Mouse (Mus musculus) CH12F3 (cell line): ENCODE results near the gene Fgf14.
"Not testable (repeated sequence)": the region's sequence is repeated elsewhere in the genome, so short reads cannot be mapped to it uniquely, and the experiment has no call there.

Source experiments
- in situ Hi-C: fragments of 300-500 bp; cut with MboI; formaldehyde crosslinking; loops from 2 replicates; pipeline ENCODE4 v1.14.3; 2020; ENCODE audit warnings: low sequenced_read_pairs

Gene Fgf14

GRCm38 (mm10) chr14:124195806-124196205 lies 481.1 kb downstream of the Fgf14 start:
- in situ Hi-C loops: no loop called here

- in situ Hi-C loops: no loop called here
Measured at GRCm38 (mm10) chr14:124195331-124195730, 481.6 kb downstream of the Fgf14 start.

GRCm38 (mm10) chr14:124192815-124193142 lies 484.1 kb downstream of the Fgf14 start:
- in situ Hi-C loops: no loop called here

- in situ Hi-C loops: no loop called here
Measured at GRCm38 (mm10) chr14:124191913-124192814, 484.8 kb downstream of the Fgf14 start.

- in situ Hi-C loops: no loop called here
Measured at GRCm38 (mm10) chr14:124180265-124180664, 496.7 kb downstream of the Fgf14 start.

GRCm38 (mm10) chr14:124174111-124174510 lies 502.8 kb downstream of the Fgf14 start:
- in situ Hi-C loops: loop anchor here (25.0 kb wide), 1 partner anchor 412 kb away; no protein-coding TSS in a partner anchor

GRCm38 (mm10) chr14:124163618-124164185 lies 513.2 kb downstream of the Fgf14 start:
- in situ Hi-C loops: loop anchor here (25.0 kb wide), 1 partner anchor 401 kb away; no protein-coding TSS in a partner anchor

- in situ Hi-C loops: no loop called here
Measured at GRCm38 (mm10) chr14:124147378-124147777, 529.5 kb downstream of the Fgf14 start.

GRCm38 (mm10) chr14:124107205-124107873 lies 569.6 kb downstream of the Fgf14 start:
- in situ Hi-C loops: no loop called here

GRCm38 (mm10) chr14:124083126-124083525 lies 593.8 kb downstream of the Fgf14 start:
- in situ Hi-C loops: no loop called here

GRCm38 (mm10) chr14:124044016-124044415 lies 632.9 kb downstream of the Fgf14 start:
- in situ Hi-C loops: no loop called here

GRCm38 (mm10) chr14:124040651-124041050 lies 636.3 kb downstream of the Fgf14 start:
- in situ Hi-C loops: no loop called here

- in situ Hi-C loops: no loop called here
Measured at GRCm38 (mm10) chr14:124037434-124037833, 639.5 kb downstream of the Fgf14 start.

- in situ Hi-C loops: no loop called here
Measured at GRCm38 (mm10) chr14:124036575-124037205, 640.2 kb downstream of the Fgf14 start.

- in situ Hi-C loops: not testable (repeated sequence)
Measured at GRCm38 (mm10) chr14:124033302-124033701, 643.6 kb downstream of the Fgf14 start.

- in situ Hi-C loops: no loop called here
Measured at GRCm38 (mm10) chr14:124027886-124028670, 648.8 kb downstream of the Fgf14 start.

- in situ Hi-C loops: no loop called here
Measured at GRCm38 (mm10) chr14:123990591-123991195, 686.2 kb downstream of the Fgf14 start.

GRCm38 (mm10) chr14:123967996-123968395 lies 708.9 kb downstream of the Fgf14 start:
- in situ Hi-C loops: no loop called here

- in situ Hi-C loops: no loop called here
Measured at GRCm38 (mm10) chr14:123966531-123966930, 710.4 kb downstream of the Fgf14 start.
